Mouse (Mus musculus) T-cell, adult 2 months (primary cell): ENCODE data around the gene Usp9y.

Experiments
- DNase-seq: peaks from one replicate; pipeline ENCODE4 v3.0.0; 2022; ENCODE audit warnings: low spot score

The Usp9y gene

GRCm38 (mm10) chrY:1459682-1460081, at the start of gene Usp9y:
Usp9y (minus strand) TSS chrY:1459782.
- no peak for DNase-seq

- DNase-seq: no peak
Observed at GRCm38 (mm10) chrY:1293708-1294107, 165.9 kb downstream of the Usp9y start.

DNA sequence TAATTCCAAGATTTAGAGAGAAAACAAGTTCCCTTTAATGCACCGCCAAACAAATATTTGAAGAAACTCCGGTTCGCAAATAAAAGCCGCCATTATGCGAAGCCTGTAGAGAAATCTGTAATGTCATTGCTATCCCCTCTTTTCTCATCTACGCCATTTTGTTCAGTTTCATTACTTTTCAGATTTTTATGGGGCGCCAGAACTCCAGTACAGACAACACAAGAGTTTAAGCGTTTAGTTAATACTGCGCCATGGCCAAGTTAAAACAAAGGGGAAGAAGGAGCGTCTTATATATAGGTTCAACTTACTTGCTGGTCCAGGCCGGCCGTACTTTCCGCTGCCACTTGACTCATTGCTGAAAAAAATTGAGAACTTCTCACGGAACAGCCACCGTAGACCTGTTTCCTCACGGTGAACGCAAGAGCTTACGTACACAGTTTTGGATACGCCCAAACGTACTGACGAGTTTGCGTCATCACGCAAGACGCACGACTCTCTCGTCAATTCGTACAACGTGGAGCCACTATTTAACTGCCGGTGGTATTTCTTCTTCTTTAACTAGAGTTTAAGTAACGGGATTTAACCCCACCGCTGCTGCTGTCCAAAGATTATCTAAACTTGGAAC, 173.3 kb downstream of the Usp9y start, which contains the start of gene Ddx3y:
Gene Ddx3y (minus strand): TSS at position 459 of the 625 bp plus-strand sequence.
- peak; percentile 86 for DNase-seq

DNA sequence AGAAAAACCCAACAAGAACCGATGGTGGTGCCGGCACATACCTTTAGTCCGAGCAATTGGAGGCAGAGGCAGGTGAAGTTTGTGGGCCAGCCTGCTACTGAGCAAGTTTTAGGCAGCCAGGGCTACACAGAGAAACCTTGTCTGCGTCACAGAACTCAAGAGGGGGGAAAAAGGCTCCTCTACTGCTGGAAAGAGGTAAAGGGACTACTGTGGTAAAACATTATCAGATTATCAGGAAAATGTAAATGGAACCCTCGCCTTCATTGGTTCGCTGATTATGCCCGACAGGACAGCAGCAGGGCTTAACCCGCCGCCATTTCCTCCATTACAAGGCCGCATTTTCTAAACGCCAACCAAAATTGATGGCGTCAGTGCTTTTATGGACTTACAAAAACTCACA, 173.8 kb downstream of the Usp9y start:
- DNase-seq: peak; percentile 30
